Mouse (Mus musculus): Measurements from ENCODE around the gene Kbtbd13.
"Not testable (repeated sequence)": the region's sequence is repeated elsewhere in the genome, so short reads cannot be mapped to it uniquely, and the experiment has no call there.

The Kbtbd13 gene

GRCm38 (mm10) chr9:65356561-65356960, 34.9 kb downstream of the Kbtbd13 start:
- DNase-seq (ENCODE audit: low read depth in 2 of 2, low spot score in 2 of 2) = no peak

- no peak for DNase-seq (ENCODE audit: low read depth in 2 of 2, low spot score in 2 of 2)
Observed at GRCm38 (mm10) chr9:65353251-65353650, 38.2 kb downstream of the Kbtbd13 start.

GRCm38 (mm10) chr9:65347112-65347850, 44.2 kb downstream of the Kbtbd13 start:
- no peak for DNase-seq (ENCODE audit: low read depth in 2 of 2, low spot score in 2 of 2)

GRCm38 (mm10) chr9:65346476-65347111, 44.9 kb downstream of the Kbtbd13 start:
- peak; percentile 28 to 47 for DNase-seq (ENCODE audit: low read depth in 2 of 2, low spot score in 2 of 2)

GRCm38 (mm10) chr9:65345854-65346475, 45.5 kb downstream of the Kbtbd13 start, which contains the start of gene Pdcd7:
TSS of gene Pdcd7 (plus strand) at chr9:65346104.
- DNase-seq (ENCODE audit: low read depth in 2 of 2, low spot score in 2 of 2) = peak; percentile 83 to 90

- DNase-seq (ENCODE audit: low read depth in 2 of 2, low spot score in 2 of 2) = not testable (repeated sequence)
Observed at GRCm38 (mm10) chr9:65345439-65345838, 46.0 kb downstream of the Kbtbd13 start.

- no peak for DNase-seq (ENCODE audit: low read depth in 2 of 2, low spot score in 2 of 2)
Observed at GRCm38 (mm10) chr9:65340414-65340813, 51.0 kb downstream of the Kbtbd13 start.

GRCm38 (mm10) chr9:65339146-65339545, 52.3 kb downstream of the Kbtbd13 start:
- DNase-seq (ENCODE audit: low read depth in 2 of 2, low spot score in 2 of 2) = no peak
